Mouse (Mus musculus) thymus, adult 2 months (tissue): Measurements from ENCODE around the gene Dchs2.

Source experiments
- CTCF ChIP-seq: fragments of 200-500 bp; IDR thresholded peaks from 2 replicates; pipeline ENCODE4 v1.5.1; 2012; ENCODE audit warnings: mild to moderate bottlenecking, control low read depth, low read length, moderate library complexity, borderline replicate concordance; ENCODE audit not compliant: control insufficient read depth, poor library complexity, insufficient read depth; ENCODE audit errors: extremely low read depth
- POLR2A ChIP-seq: fragments of 200-500 bp; IDR thresholded peaks from 2 replicates; pipeline ENCODE4 v1.6.1; 2012; ENCODE audit warnings: mild to moderate bottlenecking, low read length, control low read depth, moderate library complexity; ENCODE audit not compliant: control insufficient read depth, poor library complexity, insufficient read depth; ENCODE audit errors: extremely low read depth

- TF ChIP-seq POLR2A: no peak
- TF ChIP-seq CTCF: no peak
Measured at GRCm38 (mm10) chr3:83251899-83252298, 124.2 kb downstream of the Dchs2 start.
